Mouse (Mus musculus) B cell, adult 2 months (primary cell): ENCODE data around the gene Phb.

ENCODE experiments used
- DNase-seq, 2 experiments: peaks; one replicate each; pipeline ENCODE4 v3.0.0; 2022

Phb gene

DNA sequence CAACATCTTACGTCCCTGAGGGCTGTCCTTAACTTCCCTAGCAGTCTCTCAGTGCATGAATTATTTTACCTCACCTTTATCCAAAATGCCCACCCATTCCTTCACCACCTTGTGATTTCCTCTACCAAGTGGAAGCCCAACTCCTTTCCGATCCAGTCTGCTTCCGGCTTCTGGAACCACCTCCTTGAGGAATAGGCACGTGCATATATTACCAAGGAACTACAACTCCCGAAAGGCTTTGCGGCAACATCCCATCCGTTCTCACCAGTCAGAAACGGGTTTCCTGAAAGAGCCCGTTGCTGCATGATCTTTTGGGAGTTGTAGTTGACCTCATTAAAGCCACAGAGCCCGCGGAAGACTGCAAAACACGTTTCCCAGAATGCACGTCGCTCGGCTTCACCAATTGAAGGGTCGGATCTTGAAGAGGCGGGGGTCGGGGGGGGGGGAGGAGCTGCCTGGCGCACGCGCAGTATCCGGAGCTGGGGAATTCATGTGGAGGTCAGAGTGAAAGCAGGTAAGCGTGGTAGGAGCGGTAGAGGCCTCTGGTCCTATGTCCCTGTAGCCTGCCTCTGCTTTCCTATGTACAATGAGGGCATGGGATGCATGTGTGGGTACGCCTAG, at the start of gene Phb:
TSS of gene Phb (plus strand) at position 429 of the 621 bp plus-strand sequence.
- peak; percentile 87 to 89 for DNase-seq

DNA sequence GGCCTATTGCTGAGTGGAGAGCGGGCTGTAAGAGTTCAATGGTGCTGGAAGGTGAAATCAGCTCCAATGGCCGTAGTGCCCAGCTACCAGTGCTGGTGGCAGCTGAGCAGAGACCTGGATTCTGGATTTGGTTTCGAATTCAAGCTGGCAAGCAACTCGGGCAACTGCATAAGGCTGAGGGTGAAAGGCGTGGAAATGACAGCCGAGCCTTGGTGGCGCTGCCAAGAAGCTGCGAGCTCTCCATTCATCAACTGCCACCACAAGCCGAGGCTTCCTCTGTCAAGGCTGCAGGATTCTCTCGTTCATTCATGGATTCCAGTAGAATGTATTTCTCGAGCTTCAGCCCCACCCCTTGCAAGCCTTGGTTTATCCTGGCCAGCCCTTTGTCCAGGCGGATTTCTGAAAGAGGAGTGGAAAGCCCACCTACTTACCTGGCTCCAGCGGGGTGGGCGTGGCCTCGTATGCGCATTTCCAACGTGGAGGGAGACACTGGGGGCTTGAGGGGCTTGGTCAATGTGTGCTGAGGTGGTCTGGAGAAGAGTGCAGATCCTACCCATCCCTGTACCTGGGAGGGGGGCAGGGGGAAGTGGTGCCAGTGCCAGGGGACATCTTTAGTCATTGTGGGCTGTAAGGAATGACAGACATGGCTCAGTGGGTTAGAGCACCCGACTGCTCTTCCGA, 48.8 kb upstream of the Phb start:
- DNase-seq = no peak

GRCm38 (mm10) chr11:95619081-95619480, 47.7 kb upstream of the Phb start:
- DNase-seq = no peak

GRCm38 (mm10) chr11:95619886-95620444, 46.8 kb upstream of the Phb start:
- DNase-seq = no peak

DNA sequence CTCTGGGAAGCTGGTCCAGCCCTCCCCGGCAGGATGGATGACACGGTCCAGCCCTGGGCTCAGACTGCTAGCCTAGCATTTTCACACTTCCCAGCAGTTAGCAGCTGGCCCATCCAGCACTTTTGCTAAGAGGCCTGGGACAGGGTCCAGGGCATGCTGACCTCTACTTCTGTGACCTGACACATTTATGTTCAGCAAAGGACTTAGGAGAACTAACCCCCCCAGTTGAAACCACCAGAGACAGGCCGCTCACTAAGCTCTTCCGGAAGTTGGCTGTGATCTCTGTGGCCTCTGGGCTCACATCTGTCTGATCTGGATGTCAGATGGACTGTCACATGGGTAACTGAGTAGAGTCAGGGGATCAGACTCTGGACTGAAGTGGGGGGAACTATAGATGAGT, 45.7 kb upstream of the Phb start:
- DNase-seq = no peak

- no peak for DNase-seq
Measured at GRCm38 (mm10) chr11:95621541-95622130, 45.1 kb upstream of the Phb start.

GRCm38 (mm10) chr11:95622426-95622825, 44.3 kb upstream of the Phb start:
- DNase-seq = no peak

- no peak for DNase-seq
Measured at GRCm38 (mm10) chr11:95630558-95630957, 36.2 kb upstream of the Phb start.

DNA sequence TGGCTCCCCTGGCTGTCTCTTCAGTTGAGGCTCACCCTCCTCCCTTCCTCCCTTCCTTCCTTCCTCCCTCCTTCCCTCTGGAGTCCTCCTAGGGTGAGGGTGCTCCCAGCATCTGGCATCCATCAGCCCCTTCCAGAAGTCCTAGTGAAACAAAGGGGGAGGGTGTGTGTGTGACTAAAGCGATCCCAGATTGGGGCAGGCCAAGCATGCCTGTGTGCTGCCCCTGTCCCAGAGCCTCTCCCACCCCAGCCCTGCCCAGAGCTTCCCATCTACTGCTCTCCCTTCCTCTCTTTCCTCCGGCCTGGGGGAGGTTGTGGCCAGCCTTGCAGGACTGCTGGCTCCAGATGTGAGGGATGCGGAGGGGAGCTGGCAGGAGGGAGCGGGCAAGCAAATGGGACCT, 35.5 kb upstream of the Phb start:
- no peak for DNase-seq

GRCm38 (mm10) chr11:95632474-95632873, 34.3 kb upstream of the Phb start:
- no peak for DNase-seq

- DNase-seq = no peak
Measured at GRCm38 (mm10) chr11:95633512-95634000, 33.2 kb upstream of the Phb start.

DNA sequence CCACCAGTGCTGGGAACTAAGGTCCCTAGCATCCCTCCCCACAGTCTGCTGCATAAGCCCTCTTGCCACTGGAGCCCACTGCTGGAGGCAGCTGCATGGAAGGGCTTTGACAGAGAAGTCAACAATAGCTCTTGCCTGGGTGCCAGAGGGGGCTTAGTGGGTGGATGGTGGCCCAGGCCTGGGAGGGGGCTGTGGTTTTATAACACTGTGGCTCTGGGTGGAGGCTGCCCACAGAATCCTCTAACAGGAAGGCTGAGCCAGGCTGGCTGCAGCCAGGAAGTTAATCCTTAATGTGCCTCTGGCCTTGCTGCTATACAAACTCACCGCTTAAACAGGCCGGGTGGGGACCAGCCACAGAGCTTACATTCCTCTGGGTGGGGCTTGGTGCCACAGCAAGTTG, 31.7 kb upstream of the Phb start:
- DNase-seq = no peak

- no peak for DNase-seq
Measured at GRCm38 (mm10) chr11:95640751-95641150, 26.0 kb upstream of the Phb start.

- DNase-seq = no peak
Measured at GRCm38 (mm10) chr11:95642534-95643280, 24.1 kb upstream of the Phb start.

DNA sequence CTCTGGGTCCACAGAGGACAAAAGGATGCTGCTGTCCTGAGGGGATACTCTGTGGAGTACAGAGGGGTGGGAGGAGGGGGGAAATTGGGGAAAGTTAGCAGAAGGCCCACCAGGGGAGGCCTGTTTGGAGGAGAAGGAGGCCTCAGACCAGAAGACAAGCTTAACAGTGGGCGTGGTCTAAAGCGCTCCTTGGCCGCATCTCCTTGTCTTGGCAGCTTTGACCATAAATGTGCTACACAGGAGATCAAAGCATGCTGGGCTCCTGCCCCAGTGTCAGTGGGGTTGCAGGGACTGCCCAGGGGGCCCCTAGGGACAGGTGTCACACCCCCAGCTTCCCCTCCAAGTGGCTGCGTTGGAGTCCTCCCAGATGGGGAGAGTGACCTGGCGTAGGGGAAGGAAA, 22.9 kb upstream of the Phb start:
- DNase-seq = no peak

DNA sequence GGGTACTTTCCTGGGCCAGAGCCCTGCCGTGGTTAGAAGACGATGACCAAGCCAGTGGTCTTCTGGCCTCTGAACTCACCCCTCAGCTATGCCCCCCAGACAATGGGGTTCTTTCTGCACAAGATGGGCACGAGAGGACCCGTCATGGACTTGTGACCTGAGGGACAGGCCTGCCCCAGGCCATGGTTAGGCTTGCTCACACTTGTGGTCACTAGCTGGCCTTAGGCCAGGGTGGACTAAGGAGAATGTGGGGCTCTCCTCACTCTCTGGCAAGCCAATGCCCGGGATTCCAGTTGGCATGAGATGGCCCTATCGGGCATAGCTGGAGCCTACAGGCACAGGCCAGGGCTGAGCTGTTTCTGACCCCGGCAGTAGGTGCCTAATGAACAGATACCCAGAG, 22.4 kb upstream of the Phb start:
- no peak for DNase-seq

DNA sequence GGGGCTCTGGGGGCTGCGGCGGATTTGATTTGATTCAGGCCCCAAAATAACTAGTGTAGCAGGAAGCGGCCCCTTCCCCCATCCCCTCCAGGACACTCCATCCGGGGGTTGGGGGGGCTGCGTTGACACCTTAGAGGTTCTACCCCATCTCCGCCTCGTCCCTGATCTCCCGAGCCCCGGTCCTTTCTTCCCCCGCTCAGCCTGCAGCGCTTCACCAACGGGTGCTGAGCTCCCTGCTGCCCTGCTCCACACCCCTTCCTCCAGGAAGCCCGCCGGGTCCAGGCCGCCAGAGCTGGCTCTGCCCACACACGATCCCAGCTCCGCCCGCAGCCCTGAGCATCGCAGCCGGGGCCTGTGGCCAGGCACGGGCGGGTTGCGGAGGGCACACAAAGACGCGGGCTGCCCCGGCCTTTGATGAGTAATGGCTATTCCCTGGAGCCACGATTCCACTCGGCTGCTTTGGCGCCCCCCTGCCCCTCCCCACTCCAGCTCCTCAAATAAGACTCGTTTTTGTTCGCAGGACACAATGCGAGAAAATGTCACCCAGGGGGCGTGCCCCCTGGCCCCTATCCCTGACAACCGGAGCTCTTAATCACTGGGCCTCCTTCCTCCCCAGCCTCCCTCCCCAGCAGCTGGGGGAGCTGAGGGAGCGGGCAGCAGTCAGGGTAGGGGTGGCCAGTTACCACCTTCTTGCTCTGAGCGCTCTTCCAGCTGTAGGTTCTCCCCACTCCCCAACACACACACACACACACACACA, 21.2 kb upstream of the Phb start:
- DNase-seq = no peak

DNA sequence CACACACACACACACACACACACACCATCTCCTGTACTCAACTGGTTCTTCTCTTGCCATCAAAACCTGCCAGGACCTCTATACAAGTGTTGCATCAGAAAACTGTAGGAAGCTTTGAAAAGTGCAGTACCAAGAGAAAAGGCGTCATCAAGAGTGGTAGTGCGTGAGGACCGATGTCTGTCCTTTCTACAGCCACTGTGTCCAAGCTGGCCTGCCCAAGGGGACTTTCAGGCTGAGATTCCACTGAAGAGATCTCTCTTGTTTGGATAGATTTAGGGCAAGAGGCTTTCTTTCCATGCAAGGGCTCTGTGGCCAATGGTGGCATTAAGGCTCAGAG, 20.6 kb upstream of the Phb start:
- no peak for DNase-seq

DNA sequence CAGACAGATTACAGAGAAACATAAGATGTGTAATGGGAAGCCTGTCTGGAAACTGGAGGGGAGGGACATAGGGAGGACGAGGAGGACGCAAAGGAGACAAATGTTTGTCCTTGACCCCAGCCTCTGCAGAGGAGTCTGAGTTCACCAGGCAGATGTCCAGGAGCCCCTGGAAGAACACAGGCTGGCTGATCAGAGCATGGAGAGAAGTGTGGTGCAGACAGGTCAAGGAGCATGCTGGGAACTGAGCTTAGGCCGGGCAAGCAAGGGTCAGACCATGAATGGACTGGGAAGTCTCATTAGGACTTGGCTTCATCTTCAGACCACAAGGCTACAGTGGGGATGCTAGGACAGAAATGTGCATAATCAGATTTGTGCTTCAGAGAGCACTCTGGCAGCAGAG, 19.0 kb upstream of the Phb start:
- DNase-seq = no peak

DNA sequence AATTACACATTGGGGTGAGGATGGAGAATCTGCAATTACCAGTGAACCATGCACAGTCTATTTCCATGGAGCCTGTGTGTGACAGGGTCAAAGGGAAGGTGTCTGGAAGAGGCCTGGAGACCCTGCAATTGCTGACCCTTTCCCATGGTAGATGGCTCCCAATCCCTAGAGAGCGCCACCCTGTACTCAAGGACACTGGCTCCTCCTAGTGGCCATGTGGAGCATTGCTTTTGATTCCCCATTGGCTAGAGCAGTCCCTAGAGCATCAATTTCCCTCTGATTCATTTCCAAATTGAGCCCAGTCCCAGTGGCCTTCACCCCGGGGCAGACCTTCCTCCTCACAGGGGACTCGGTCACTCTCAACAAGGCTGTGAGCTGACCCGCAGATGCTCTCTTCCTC, 17.9 kb upstream of the Phb start:
- DNase-seq = peak; percentile 75 to 76

DNA sequence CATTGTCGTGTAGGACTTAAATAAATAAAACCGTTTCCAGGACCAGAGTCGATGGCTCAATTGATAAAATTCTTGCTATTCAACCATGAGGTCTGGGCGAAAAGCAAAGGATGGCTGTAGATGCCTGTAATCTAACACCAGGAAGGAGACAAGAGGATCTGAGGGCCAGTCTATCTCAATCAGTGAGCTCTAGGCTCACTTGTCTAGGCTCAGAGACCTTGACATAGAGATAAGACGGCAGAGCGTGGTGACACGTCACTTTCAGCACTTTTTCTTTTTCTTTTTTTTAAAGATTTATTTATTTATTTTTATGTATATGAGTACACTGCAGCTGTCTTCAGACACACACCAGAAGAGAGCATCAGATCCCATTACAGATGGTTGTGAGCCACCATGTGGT, 17.2 kb upstream of the Phb start:
- no peak for DNase-seq

GRCm38 (mm10) chr11:95650001-95650400, 16.8 kb upstream of the Phb start:
- no peak for DNase-seq

DNA sequence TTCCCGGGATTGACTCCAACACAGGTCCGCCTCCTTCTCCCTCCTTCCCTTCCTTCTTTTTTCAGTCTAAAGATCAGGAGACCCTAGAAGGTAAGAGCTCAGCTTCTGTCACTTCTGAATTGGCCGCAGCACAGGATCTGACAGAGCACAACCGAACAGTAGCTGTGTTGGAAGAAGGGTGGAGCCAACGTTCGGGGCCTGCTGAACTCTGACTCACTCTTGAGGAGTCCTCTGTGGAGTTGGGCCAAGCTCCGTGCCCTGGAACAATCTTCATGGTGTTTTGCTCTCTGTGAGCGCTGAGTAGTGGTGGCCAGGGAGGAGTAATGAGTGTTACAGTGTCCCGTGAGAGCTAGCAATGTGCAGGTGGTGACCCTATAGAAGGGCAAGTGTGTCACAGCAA, 15.8 kb upstream of the Phb start:
- DNase-seq = no peak
